Mouse (Mus musculus) telencephalon, adult 2 months (tissue): ENCODE measurements around the gene Mptx2.
A peak's percentile ranks its signal among the peaks of the same experiment; 100 is the strongest.
"Not testable (repeated sequence)": the region's sequence is repeated elsewhere in the genome, so short reads cannot be mapped to it uniquely, and the experiment has no call there.

Source experiments
- DNase-seq: peaks from one replicate; pipeline ENCODE4 v3.0.0-alpha.2; 2011; ENCODE audit warnings: low read depth, low spot score

The Mptx2 gene

DNA sequence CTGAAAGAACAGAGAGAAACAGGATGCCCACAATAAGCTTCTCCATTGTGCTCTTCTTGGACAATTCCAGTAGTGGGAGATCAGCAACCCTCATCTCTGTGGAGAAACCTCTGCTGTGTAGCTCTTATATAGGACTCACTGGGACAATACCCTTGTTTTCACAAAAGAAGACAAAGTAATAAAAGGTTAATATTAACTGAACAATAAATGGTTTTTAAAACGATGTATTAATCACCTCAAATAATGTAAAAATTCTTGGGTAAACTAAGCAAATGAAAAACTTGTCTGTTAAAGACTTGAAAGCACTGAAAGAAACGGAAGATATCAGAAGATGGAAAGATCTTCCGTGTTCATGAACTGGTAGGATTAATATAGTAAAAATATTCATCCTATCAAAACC is at the start of gene Mptx2:
Gene Mptx2 (minus strand): TSS at position 101 of the 400 bp plus-strand sequence.
- no peak for DNase-seq

DNA sequence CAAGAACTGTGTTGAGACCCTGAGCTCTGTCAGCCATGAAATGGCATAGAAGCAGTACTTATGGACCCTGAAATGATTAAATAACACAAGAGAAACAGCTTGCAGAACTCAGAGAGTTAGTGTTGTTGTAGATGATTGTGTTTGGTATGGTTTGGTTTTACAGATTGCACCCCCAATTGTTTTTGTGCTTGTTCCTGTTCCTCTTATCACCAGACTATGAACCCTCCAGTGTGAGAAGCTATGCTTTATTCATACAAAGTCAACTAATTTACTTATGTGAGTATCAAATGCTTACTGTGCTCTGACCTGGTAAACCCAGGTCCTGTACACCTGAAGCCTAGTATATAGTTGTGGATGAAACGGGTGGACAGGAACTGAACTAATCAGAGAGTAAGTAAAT is 49.0 kb upstream of the Mptx2 start:
- DNase-seq = no peak

DNA sequence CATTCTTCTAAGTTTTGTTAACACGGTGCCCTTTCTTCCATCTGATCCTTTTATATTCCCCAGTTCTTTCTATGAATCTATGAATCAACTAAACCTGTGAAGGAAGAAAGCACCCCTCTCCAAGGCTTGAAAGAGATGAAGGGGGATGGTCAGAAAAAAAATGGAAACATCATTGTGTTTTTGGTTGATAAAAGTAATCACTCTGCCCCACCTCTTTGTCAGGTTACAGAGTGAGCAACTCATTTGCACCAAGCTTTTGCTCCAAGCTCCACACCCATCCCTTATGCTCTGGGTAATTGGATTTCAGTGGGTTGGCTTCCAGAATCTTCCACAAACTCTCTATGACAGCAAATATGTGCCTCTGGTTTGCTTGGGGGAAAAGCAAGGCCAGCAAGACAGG is 47.8 kb upstream of the Mptx2 start:
- no peak for DNase-seq

DNA sequence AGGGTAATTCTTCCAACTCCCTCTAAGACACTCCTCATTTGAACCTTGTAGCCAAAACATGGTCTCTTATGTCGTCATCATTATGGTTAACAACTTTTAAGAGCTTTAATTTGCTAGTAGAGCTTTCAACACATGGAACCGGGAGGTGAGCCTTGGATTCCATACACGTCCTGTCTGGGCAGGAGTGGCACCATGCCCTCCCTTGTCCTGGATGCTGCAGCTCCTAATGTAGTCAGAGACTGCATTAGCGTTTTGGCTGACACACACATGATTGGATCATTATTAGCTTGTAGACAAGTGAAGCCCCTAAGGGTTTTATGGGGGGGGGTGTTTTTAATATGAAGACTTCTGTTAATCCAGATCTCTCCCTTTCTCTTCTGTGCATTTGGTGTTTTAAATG is 47.4 kb upstream of the Mptx2 start:
- DNase-seq = no peak

DNA sequence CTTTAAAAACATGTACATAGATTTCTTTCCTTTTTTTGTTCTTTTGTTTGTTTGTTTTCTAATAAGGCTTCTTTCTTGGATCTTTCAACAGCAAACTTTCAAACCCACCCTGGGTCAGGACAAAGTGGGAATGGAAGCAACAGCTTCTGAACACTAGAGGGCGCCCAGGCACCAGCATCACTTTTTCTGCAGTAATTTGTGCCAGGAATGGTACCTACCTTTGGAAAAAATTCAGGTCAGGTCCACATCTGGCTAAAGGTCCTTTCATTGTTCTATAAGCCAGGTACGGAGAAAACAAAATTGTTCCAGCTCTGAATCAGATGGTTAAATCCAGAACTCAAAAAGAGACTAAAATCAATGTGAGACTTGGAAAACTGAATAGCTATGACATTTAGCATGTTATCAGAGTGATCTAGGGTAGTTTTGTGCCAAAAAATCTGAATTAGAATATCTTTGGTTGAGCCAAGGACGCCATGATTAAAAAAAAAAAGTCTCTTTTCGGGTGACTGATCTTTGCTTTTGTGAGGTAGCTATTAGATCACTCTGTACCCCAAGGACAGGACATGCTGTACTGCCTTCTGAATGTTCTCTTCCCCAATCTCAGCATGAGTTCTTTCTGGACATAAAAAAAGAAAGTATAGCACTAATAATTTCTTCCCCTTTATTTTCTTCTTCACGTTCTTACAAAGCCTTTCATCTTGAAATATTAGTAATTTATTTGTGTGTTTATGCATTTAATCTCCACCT is 46.4 kb upstream of the Mptx2 start:
- no peak for DNase-seq

DNA sequence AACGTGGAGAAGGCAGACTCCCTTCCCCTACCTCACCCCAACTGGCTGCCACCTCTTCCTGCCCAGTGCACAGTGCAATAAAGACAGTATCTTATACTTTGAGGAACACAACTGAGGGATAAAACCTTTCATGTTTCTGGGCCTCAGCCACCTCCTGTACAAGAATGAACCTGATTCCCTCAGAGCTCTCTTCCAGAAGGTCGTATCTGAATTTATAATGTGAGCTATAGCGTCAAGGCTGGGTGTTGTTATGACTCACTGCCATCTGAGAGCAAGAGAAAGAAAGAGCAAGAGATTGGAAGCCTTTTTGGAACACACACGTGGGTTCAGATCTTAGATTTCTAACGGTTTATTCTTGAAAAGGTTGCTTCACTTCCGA is 44.7 kb upstream of the Mptx2 start:
- DNase-seq = peak; percentile 41

DNA sequence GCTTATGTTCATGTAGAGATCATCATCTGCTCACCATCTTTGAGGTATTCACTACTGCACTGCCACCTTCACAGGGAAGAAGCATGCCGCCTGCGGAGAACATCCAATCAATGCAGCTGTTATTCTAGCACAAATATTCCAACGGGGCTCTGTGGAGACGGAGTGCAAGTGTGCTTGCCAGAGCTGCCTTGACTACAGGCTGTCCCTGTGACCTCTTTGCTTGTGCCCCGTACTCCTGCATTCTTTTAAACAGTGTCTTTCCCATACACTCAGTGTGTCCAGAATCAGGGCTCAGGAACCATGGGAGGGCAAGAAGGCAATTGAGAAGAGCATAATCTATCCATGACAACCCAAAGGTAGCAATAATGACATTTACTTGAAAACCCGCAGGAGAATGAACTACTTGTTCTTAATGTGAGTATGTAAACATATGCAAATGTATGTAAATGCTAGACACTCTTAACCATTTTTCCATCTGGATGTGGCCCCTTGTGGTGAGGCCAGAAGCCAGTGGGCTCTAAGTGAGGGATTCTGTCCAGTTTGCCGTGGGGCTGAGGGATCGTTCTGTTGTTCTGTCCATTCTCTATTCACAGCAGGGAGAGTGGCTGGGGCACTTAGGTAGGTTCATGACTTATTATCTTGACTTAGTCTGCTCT is 44.1 kb upstream of the Mptx2 start:
- no peak for DNase-seq

DNA sequence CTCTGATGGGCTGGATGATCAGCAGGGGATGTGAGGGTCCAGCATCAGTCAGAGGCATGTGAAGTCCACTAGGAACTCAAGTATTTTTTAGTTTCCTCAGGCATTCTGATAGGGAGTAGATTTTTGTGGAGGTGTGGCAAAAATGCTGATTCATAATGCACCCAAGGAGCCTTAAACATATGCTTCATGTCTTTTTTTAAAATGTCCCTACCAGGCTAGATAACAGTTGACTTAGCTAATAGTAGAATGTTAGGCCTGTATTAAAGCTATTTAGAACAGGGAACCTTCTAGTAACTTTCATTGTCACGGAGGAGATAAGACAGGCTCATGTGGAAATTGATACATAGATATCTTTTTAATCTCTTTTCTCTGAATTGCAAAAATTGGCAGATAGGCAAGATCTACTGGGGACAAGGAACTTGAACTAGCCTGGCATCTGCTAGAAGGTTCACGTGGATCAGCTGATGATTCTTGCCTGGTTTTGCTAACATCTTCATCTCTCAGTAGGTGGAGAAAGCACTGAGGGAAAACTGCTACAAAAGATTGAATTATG is 40.4 kb upstream of the Mptx2 start:
- DNase-seq = no peak

DNA sequence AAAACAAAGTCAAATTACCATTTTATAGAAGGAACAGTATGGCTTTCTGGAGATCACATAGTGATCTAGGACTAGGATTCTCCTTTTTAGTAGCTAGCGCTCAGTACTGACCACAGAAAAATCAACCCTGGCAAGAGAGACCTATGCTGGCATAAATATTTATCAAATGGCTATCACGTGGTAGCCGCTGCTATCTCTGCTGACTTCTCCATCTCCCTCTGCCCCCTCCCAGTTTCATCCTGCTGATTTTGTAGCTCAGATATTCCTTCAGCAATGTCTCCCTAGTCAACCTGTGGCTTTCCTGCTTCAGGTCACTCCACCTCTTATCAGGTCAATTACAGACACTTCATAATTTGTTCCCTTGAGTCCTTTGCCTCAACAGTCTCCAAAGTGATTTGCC is 38.1 kb upstream of the Mptx2 start:
- no peak for DNase-seq

DNA sequence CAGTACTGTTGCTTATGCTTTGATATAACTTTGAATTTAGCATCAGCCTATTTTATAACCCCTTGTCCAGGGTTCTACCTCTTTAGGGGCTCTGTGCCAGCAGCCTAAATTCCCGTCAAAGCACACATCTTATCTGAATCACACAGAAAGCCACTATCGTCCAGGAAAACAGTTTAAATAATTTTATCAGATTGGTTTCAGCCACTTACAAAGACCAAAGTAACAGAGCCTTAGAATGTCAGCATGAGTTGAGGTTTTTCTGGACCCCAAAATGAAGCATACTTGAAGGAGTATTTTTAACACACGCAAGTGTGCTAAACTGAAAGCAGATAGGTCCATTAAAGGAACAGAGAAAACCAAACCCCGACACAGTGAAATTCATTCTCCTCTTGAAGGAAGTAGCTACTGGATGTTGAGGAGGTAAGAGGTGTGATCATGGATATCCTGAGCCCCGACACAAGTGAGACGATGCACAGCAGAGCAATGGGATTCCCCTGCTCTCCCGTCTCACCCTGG is 36.0 kb upstream of the Mptx2 start:
- not testable (repeated sequence) for DNase-seq

DNA sequence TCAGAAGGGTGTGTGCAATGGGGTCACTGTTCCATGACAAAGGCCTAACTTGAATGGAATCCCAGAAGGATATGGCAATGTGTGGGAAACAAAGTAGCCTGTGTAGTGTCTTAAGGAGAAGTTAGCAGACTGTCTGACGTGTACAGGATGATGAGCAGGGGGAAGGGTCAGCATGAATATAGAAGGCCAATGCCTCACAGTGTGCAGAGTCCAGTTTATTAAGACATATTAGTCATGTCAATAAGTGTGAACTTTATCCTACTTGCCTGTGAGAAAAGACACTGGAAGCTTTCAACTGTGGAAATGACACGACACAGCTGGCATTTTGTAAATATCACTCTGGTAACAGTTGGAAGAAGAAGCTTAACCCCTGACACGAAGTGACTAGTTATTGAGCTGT is 25.2 kb upstream of the Mptx2 start:
- DNase-seq = not testable (repeated sequence)

DNA sequence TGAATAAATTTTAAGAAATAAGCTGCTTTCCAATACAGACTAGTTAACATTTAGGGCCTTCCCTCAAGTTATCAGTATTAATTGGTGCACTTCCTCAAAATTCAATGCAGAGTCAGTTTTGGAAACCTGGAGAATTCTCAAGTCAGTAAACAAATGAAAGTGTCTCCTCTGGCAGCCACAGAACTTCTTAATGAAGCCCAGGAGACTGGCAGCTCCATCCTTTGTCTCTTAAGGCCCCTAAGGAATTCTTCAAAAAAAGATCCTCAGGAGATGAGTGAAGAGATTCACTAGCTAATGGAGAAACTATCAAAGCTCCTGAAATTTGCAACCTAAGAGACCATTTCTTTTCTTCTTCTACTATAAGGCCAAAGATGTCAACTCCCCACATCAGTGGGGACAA is 11.9 kb downstream of the Mptx2 start, which contains the start of gene Olfr418:
Gene Olfr418 (plus strand): TSS at position 301 of the 400 bp plus-strand sequence.
- no peak for DNase-seq

DNA sequence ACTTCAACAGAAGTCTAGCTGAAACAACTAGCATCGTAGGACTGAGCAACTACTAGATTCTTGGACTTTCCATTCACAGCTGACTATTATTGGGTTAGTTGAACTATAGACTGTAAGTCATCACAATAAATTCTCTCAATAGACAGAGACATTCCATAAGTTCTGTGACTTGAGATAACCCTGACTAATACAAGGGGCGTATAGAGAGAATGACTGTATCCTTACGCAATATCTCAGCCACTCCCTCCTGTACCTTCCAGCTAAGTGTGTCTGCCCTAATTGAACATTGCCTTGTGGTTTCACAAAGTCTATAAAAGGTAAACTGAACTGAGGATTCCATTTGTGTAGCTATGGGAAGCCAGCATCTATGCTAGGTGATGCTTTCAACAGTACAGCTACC is 27.7 kb downstream of the Mptx2 start:
- DNase-seq = no peak

DNA sequence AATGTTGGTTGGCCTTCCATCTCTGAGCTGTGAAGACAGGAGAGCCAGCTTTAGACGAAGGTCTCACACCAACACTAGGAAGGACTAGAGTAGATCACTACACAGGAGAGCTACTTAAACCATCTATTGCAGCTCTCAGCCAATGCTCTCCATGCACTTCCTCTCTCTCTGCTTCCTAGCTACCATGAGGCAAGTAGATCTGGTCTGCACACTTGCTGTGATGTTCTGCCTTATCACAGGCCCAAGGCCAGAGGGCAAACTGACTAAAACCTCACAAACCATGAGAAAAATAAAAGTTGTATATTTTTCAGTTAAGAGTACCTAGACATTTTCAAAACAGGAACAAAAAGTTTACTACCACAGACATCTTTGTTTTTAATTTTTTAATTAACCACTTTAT is 40.6 kb downstream of the Mptx2 start:
- DNase-seq = not testable (repeated sequence)

DNA sequence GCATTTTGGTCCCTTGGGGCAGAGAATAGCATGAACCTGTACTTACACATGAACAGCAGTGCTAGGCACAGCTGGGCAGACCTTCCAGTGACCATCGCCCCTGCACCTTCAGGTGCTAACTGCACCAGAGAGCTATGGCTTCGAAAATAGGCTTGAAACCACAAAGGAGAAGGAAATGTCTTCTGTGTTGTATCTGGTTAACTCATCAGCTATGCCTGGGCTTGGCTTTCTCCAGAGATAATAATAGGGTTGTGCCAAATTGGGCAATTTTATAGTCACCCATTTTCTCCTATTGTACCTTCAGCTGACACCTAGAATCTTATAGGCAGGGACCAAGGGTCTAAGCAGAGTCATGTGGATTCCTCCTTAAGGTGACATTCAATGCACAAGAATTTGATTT is 50.5 kb downstream of the Mptx2 start, which contains the start of gene Fcer1a:
Gene Fcer1a (minus strand): TSS at position 134 of the 400 bp plus-strand sequence.
- no peak for DNase-seq
